Mouse (Mus musculus) MEL (cell line): ENCODE data around the gene Ddx43.

Experiments
- BHLHE40 ChIP-seq: IDR thresholded peaks from 2 replicates; pipeline ENCODE4 v1.6.1; 2012; ENCODE audit warnings: low read depth, mild to moderate bottlenecking, inconsistent platforms, low read length, improper control_type of control experiment, borderline replicate concordance
- CHD1 ChIP-seq: IDR thresholded peaks from 2 replicates; pipeline ENCODE4 v1.6.1; 2012; ENCODE audit warnings: low read depth, mild to moderate bottlenecking, inconsistent platforms, low read length, improper control_type of control experiment
- CHD2 ChIP-seq: IDR thresholded peaks from 2 replicates; pipeline ENCODE4 v1.6.1; 2011; ENCODE audit warnings: low read length, improper control_type of control experiment
- CTCF ChIP-seq, 3 experiments: IDR thresholded peaks in 2 of 3; conservative IDR thresholded peaks in 1 of 3; 2 replicates each; pipeline ENCODE4 v1.5.1; 2011 to 2012; ENCODE audit warnings: low read length in 3 of 3, low read depth in 2 of 3, mild to moderate bottlenecking in 2 of 3, improper control_type of control experiment in 1 of 3, inconsistent platforms in 1 of 3, mixed read lengths in 1 of 3, moderate library complexity in 1 of 3; ENCODE audit not compliant: control insufficient read depth in 1 of 3, insufficient read depth in 1 of 3, poor library complexity in 1 of 3, severe bottlenecking in 1 of 3
- E2F4 ChIP-seq: IDR thresholded peaks from 2 replicates; pipeline ENCODE4 v1.6.1; 2011; ENCODE audit warnings: low read depth, low read length, improper control_type of control experiment, borderline replicate concordance
- GABPA ChIP-seq: IDR thresholded peaks from 2 replicates; pipeline ENCODE4 v1.6.1; 2012; ENCODE audit warnings: low read depth, mild to moderate bottlenecking, inconsistent platforms, low read length, improper control_type of control experiment, moderate library complexity
- GATA1 ChIP-seq: IDR thresholded peaks from 2 replicates; pipeline ENCODE4 v1.6.1; 2011; ENCODE audit warnings: low read depth, low read length, improper control_type of control experiment
- HCFC1 ChIP-seq: IDR thresholded peaks from 2 replicates; pipeline ENCODE4 v1.6.1; 2012; ENCODE audit warnings: low read depth, mild to moderate bottlenecking, inconsistent platforms, low read length, improper control_type of control experiment, moderate library complexity
- TBP ChIP-seq: IDR thresholded peaks from 2 replicates; pipeline ENCODE4 v1.8.0; 2011; ENCODE audit warnings: low read depth, low read length, improper control_type of control experiment
- ZNF384 ChIP-seq: IDR thresholded peaks from 2 replicates; pipeline ENCODE4 v1.6.1; 2012; ENCODE audit warnings: low read depth, mild to moderate bottlenecking, inconsistent platforms, low read length, improper control_type of control experiment

DNA sequence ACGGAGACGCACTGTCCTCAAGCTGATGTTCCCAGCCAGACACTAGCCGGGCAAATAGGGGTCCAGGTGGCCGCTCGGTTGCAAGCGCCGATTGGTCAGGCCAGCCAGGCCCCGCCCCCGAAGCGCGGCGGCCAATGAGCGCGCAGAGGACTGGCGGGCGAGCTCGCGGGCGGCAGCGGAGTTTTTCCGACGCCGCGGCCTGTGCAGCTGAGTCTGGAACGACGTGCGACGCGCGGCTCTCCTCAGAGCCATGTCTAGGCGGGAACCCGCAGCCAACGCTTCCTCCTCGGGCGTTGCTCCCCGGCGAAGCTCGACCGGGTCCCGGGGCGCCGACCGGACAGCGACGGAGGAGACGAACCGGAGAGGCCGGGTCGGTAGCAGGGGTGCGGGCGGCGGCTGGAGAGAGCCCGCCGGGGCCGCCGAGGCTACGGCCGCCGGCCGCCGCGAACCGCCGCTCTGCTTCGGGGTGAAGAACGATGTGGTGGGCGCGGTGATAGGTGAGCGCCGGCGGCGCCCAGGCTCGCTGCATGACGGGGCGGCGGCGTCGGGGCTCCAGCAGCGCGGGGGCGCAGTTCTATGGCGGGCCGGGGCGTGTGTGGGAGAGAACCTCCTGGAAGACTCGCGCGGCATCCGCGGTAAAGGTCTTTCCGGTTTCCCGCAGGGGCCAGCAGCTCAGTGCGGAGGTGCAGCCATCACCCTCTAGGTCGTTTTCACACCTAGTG lies at the start of gene Ddx43:
- TF ChIP-seq GATA1 (no peak), HCFC1 (peak; percentile 56), CHD2 (no peak), E2F4 (no peak), BHLHE40 (no peak), GABPA (no peak), CHD1 (no peak), ZNF384 (no peak), CTCF (IDR thresholded peaks at IDR 0.05 in 2 of 3, conservative IDR thresholded peaks at IDR 0.05 in 1 of 3; ENCODE audit: control insufficient read depth in 1 of 3, insufficient read depth in 1 of 3, low read depth in 2 of 3, low read length in 3 of 3, poor library complexity in 1 of 3, severe bottlenecking in 1 of 3) (peak in 1 of 3 experiments; percentile 16; a peak in 1 of 6 replicates), TBP (no peak)
